8 mouse cellular contexts compared by ENCODE assay signal in the genomic region with DNA sequence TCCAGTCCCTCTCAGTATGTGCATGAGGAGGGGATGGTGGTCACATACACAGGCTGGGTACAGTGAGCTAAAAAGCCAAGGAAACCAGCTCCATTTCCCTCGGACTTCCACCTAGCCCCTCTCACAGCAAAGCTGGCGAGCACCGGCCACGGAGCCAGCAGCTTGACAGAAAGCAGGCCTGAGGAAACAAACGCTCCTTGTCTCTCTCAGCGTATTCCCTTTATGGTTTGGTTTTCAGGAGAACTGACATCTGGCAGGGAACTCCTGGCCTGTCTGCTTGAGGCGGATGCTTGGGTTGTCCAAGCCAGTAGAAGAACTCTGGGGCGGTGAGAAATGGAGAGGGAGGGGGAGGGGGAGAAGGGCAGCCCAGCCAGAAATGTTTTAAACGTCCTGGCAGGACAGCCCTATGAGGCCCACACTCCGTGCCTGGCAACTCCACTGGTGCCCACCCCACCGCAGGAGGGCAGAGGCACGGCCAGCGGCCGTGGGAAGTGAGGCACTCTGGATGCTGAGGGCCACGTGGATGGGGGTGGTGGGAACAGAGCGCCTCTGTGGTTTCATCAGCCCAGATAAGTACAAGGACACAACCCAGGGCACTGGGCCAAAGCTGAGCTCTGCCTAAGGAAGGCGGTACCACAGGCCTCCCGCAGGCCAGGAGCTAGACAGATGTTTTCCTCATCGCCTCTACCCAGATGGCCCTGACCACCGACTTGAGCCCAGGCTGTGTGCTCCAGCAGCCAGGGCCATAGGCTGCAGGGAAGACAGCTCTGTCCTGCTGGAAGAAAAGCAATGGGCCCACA. TPM values are rescaled to one million over a fixed set of nuclear protein-coding genes. Genes with fewer than 3 reads are reported as not detected.
DNase-seq lines count a peak whose midpoint lies in the region; ATAC-seq lines count a peak whose summit lies in the region.

No protein-coding gene starts in this region.

- DNase-seq in adipocyte (ENCODE audit: low spot score), result peak; percentile 99
- peak; percentile 57 for DNase-seq in embryo, embryonic 11 days
- DNase-seq in gastrocnemius, postnatal 36 days, result peak; percentile 92 to 95
- peak; percentile 87 to 93 for DNase-seq in left cerebral cortex, postnatal 10 days (ENCODE audit: extremely low spot score in 1 of 2, low spot score in 2 of 2)
- DNase-seq in skeletal muscle tissue, adult 2 months (ENCODE audit: low read depth, low spot score), result peak; percentile 94
- DNase-seq in yolk sac, embryonic 10.5 days (ENCODE audit: low spot score), result peak; percentile 71

- no peaks in the 10 kb centered on the region for H3K36me3 ChIP-seq in intestine, embryonic 15.5 days

- 0 out of 2 replicates have a peak overlapping the region, but pooled peaks have one; percentile 9 for H3K9ac ChIP-seq in intestine, embryonic 15.5 days

- intact Hi-C loops in gastrocnemius, postnatal 36 days (cut with DNase I), result no loop called here
- intact Hi-C loops in left cerebral cortex, postnatal 10 days (cut with DNase I), result no loop called here

- no peaks in the 10 kb centered on the region for H3K27me3 ChIP-seq in intestine, embryonic 15.5 days (replicated peaks)

- H3K4me1 ChIP-seq in intestine, embryonic 15.5 days (replicated peaks), result peaks cover 31% of the 10 kb centered on the region

- peak overlapping the region; percentile 93 for H3K27ac ChIP-seq in intestine, embryonic 15.5 days

- WGBS in intestine, embryonic 15.5 days, result 22% methylated on average over 20 of the region's 20 CpGs

- no peaks in the 10 kb centered on the region for H3K9me3 ChIP-seq in intestine, embryonic 15.5 days

- H3K4me2 ChIP-seq in intestine, embryonic 15.5 days (replicated peaks), result peak overlapping the region; percentile 28

- no peak overlapping the region for H3K4me3 ChIP-seq in intestine, embryonic 15.5 days (replicated peaks)

- peak; percentile 92 for ATAC-seq in intestine, embryonic 15.5 days
- peak; percentile 53 for ATAC-seq in megakaryocyte, adult 5-6 weeks (ENCODE audit: poor library complexity, severe bottlenecking)

RNA-seq across cellular contexts. Expression of gene Ppcdc, which starts 19.4 kb away (rescaled TPM):
- total RNA-seq in gastrocnemius, postnatal 36 days (2021), result 1 to 10 TPM; 7.1 to 7.7 TPM
- polyA plus RNA-seq in intestine, embryonic 15.5 days (2015; fragmentation: Nextera tagmentation; extraction: Ambion mirVana), result 25.0 and 30.1 TPM in 2 replicates
- 10 to 100 TPM; 11.7 to 13.0 TPM for total RNA-seq in left cerebral cortex, postnatal 10 days (2021)
- 15.6 and 19.2 TPM in 2 replicates for total RNA-seq in megakaryocyte, adult 5-6 weeks (2015)
- total RNA-seq in megakaryocyte, adult 5-6 weeks (2017), result 14.5 and 19.2 TPM in 2 replicates

RNA-seq across cellular contexts. Expression of gene Scamp5, which starts 47.3 kb away (rescaled TPM):
- under 1 TPM; 0.66 to 0.74 TPM for total RNA-seq in gastrocnemius, postnatal 36 days (2021)
- 14.1 and 16.4 TPM in 2 replicates for polyA plus RNA-seq in intestine, embryonic 15.5 days (2015; fragmentation: Nextera tagmentation; extraction: Ambion mirVana)
- total RNA-seq in left cerebral cortex, postnatal 10 days (2021), result 100 to 1,000 TPM; 387 to 389 TPM
- total RNA-seq in megakaryocyte, adult 5-6 weeks (2015), result 0.30 and 0.33 TPM in 2 replicates
- total RNA-seq in megakaryocyte, adult 5-6 weeks (2017), result 0.04 and 0.28 TPM in 2 replicates

Comparison
In these comparisons a context has a peak if more than half of its experiments do, and no peak if none do; other contexts are left out.
1. RNA of gene Scamp5, which starts 47.3 kb away (total RNA-seq): 387 to 389 TPM in left cerebral cortex, postnatal 10 days; 0.66 to 0.74 TPM in gastrocnemius, postnatal 36 days and 0.04 to 0.33 TPM in megakaryocyte, adult 5-6 weeks; every median in the first group is over 100 times any median in the second.
2. Peak in every context shown above with its lines, with median percentiles within 50 percentile points of each other: DNase-seq.